Mouse (Mus musculus): ENCODE data around the gene Cradd.

Cradd gene

GRCm38 (mm10) chr10:95162691-95163374, 161.1 kb downstream of the Cradd start:
- no peak for DNase-seq (ENCODE audit: low spot score in 2 of 2)

DNA sequence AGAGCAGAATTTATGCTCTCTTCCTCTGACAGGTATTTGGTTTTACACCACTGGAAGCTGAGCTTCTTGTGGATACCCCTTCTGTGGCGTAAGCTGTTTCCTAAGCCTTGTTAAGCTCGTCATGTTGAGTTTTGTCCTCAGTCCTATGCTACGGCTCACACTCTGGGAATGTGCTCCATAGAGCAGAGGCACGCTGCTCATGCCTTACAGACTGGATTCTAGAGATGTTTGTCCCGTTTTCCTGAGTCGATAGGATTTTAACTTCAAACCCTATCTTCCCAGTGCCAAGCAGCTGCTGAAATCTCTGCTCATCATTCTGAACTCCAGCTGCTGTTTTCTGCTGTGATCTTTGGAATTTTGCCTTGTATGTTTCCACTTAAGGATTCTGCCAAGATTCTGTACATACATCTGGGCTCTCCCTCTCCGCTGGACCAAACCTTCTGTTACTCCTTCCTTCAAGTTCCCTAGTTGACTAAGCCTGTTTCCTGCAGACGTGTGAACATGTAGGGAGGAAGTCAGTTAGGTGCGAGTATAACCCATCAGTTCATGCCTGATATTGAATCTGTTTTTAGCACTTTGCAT, 164.2 kb downstream of the Cradd start:
- DNase-seq (ENCODE audit: low spot score in 2 of 2): no peak

DNA sequence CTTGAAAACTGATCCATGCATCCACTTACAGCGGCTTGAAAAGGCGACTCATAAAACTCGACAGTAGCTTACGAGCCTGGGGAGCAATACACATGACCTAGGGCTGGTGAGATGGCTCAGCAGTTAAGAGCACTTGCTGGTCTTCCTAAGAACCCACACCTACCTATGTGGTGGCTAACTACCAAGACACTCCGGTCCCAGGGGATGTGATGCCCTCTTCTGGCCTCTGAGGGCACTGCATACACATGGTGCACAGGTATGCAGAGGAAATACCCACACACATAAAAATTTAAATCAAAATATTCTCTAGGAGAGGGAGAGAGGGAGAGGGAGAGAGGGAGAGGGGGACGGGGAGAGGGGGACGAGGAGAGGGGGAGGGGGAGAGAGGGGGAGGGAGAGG, 167.5 kb downstream of the Cradd start:
- DNase-seq (ENCODE audit: low spot score in 2 of 2): no peak

DNA sequence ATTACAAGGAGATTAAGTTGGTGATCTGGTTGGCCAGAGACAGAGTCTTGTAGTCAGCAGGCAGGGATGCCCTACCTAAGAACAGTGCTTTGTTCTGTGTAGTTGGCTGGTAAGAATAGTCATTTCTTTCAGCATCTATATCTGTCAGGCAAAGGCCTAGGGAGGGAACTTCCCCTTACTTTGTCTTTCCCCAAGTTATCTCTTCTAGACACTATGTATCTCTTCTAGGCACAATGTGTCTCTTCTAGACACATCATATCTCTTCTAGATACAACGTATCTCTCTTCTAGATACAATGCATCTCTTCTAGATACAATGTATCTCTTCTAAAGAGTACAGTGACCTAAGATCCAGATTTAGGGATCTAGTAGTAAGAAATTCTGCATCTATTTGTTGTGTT, 169.3 kb downstream of the Cradd start:
- no peak for DNase-seq (ENCODE audit: low spot score in 2 of 2)

- DNase-seq (ENCODE audit: low spot score in 2 of 2): no peak
Observed at GRCm38 (mm10) chr10:95153224-95153623, 170.7 kb downstream of the Cradd start.

GRCm38 (mm10) chr10:95152503-95152989, 171.4 kb downstream of the Cradd start:
- no peak for DNase-seq (ENCODE audit: low spot score in 2 of 2)

GRCm38 (mm10) chr10:95151012-95151768, 172.7 kb downstream of the Cradd start:
- no peak for DNase-seq (ENCODE audit: low spot score in 2 of 2)

GRCm38 (mm10) chr10:95149666-95150065, 174.3 kb downstream of the Cradd start:
- no peak for DNase-seq (ENCODE audit: low spot score in 2 of 2)

- no peak for DNase-seq (ENCODE audit: low spot score in 2 of 2)
Observed at GRCm38 (mm10) chr10:95148641-95149040, 175.3 kb downstream of the Cradd start.

GRCm38 (mm10) chr10:95147136-95147901, 176.6 kb downstream of the Cradd start:
- no peak for DNase-seq (ENCODE audit: low spot score in 2 of 2)

- DNase-seq (ENCODE audit: low spot score in 2 of 2): peak; percentile 46 to 70
Observed at GRCm38 (mm10) chr10:95146491-95146890, 177.4 kb downstream of the Cradd start.

- peak; percentile 42 to 54 for DNase-seq (ENCODE audit: low spot score in 2 of 2)
Observed at GRCm38 (mm10) chr10:95145204-95145926, 178.6 kb downstream of the Cradd start.

- no peak for DNase-seq (ENCODE audit: low spot score in 2 of 2)
Observed at GRCm38 (mm10) chr10:95144414-95145130, 179.4 kb downstream of the Cradd start.

GRCm38 (mm10) chr10:95143446-95144114, 180.4 kb downstream of the Cradd start:
- DNase-seq (ENCODE audit: low spot score in 2 of 2): no peak

- peak; percentile 91 to 92 for DNase-seq (ENCODE audit: low spot score in 2 of 2)
Observed at GRCm38 (mm10) chr10:95142844-95143435, 181.0 kb downstream of the Cradd start.

- peak in 1 of 2 experiments; percentile 51 for DNase-seq (ENCODE audit: low spot score in 2 of 2)
Observed at GRCm38 (mm10) chr10:95141075-95141474, 182.9 kb downstream of the Cradd start.

DNA sequence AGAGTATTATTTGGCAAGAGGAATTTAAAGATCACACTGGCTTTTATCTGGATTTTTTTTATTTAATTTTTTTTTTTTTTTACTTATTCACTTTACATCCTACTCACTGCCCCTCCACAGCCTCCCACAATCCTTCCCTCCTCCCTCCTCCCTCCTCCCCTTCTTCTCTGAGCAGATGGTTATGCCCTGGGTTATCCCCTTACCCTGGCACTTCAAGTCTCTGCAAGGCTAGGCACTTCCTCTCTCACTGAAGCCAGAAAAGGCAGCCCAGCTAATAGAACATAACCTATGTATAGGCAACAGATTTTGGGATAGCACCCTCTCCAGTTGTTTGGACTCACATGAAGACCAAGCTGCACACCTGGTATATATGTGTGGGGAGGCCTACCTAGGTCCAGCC, 183.7 kb downstream of the Cradd start:
- no peak for DNase-seq (ENCODE audit: low spot score in 2 of 2)

DNA sequence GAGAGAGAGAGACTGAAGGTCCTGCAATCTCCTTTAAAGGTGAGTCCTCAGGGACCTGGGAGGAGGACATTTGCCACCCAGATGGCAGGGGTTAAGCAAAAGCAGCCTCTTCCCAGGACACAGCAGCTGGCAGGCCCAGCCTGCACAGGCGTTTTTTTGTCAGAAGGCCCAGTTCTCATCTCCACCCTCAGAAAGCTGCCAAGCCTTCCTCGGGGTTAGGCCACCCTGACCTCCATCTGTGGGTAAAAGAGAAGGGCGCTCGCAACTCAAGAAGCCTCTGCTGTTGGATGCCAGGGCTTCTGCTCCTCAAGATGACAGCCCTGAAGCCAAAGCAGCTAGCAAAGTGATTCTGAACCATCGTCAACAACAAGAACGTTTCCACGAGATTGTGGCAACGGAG, 184.3 kb downstream of the Cradd start:
- peak; percentile 62 to 76 for DNase-seq (ENCODE audit: low spot score in 2 of 2)

DNA sequence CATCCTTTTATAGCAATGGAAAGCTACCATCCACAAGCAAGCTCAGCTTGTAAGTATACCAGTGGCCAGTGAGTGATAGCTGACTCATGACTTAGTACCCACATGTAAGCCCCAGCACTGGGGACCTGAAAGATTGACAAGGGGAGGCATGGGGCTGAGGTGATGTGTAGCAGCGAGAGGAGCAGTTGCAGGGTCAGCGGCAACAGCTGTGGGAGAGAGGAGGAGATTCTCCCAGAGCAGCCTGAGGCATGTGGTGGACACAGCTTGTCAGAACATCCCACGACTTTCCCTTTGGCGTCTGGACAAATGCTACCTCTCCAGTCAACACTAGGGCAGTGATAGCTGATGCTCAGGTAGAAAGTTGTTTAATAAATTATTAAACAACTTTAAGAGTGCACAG, 190.9 kb downstream of the Cradd start:
- DNase-seq (ENCODE audit: low spot score in 2 of 2): no peak

Measured in heart, adult 9 months (tissue).